Mouse (Mus musculus) frontal cortex, postnatal 14 days (tissue): ENCODE measurements around the gene Rpl27a.
A peak's percentile ranks its signal among the peaks of the same experiment; 100 is the strongest.

ENCODE experiments used
- DNase-seq, 2 experiments: peaks; one replicate each; pipeline ENCODE4 v3.0.0; 2022; ENCODE audit warnings: low spot score in 2 of 2

Gene Rpl27a

GRCm38 (mm10) chr7:109518838-109519696 is at the start of gene Rpl27a:
Rpl27a (plus strand) TSS chr7:109519147.
- peak; percentile 97 for DNase-seq

GRCm38 (mm10) chr7:109470700-109471099 is 48.2 kb upstream of the Rpl27a start:
- DNase-seq, result no peak

DNA sequence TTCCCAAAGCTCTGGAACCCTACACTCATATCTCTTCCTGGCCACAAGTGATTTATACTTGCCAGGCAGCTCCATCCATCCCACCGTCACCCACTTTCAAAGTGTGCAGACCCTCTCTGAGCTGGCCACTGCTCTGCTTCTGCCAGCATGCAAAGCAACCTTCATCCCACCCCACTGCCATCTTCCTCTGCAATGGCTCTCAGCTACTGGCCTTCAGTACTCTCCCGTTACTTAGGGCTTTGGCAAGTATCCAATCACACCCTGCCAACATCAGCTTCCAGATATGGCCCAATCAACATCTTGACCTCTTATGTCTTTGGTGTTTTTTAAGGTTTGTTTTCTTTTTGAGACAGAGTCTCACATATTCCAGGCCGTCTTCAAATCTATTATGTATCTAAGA is 41.0 kb upstream of the Rpl27a start:
- no peak for DNase-seq

DNA sequence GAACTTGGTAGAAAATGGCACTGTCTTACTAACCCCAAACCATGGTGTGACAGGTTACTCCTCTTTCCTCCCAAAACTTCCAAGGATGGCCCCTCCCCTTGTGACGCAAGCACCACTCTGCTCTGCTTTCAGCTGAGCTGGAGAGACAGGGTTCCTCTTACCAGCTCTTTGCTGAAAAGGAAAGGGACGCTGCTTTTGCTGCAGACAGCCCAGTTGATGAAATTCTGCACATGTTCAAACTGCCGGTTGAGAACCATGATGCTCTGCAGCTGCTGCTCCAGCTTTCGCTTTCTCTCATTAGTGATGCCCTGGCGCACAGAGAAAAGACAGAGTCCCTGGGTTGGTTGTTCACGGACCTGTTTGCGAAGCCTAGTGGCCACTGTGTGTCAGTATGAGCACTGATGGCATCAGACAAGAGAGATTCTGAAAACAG is 38.2 kb upstream of the Rpl27a start:
- no peak for DNase-seq

DNA sequence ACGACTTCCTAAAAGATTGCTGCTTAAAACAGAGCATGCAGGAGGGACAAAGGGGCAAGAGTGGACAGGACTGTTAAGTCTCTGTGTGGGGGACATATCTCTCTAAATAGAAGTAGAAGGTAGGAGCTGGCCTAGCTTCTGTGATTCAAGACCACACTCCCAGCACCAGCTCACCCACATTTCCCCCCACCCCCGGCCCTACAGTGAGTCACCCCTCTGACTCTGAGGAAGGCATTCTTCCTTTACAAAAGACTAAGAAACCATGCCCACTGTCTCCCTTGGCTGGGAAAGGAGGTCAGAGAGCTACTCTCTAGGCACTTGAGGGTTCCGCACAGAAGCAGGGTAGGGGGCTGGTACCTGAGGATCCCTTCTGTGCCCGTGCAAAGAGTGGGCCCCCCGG is 34.7 kb upstream of the Rpl27a start:
- no peak for DNase-seq

GRCm38 (mm10) chr7:109492616-109493318 is 26.2 kb upstream of the Rpl27a start:
- no peak for DNase-seq

DNA sequence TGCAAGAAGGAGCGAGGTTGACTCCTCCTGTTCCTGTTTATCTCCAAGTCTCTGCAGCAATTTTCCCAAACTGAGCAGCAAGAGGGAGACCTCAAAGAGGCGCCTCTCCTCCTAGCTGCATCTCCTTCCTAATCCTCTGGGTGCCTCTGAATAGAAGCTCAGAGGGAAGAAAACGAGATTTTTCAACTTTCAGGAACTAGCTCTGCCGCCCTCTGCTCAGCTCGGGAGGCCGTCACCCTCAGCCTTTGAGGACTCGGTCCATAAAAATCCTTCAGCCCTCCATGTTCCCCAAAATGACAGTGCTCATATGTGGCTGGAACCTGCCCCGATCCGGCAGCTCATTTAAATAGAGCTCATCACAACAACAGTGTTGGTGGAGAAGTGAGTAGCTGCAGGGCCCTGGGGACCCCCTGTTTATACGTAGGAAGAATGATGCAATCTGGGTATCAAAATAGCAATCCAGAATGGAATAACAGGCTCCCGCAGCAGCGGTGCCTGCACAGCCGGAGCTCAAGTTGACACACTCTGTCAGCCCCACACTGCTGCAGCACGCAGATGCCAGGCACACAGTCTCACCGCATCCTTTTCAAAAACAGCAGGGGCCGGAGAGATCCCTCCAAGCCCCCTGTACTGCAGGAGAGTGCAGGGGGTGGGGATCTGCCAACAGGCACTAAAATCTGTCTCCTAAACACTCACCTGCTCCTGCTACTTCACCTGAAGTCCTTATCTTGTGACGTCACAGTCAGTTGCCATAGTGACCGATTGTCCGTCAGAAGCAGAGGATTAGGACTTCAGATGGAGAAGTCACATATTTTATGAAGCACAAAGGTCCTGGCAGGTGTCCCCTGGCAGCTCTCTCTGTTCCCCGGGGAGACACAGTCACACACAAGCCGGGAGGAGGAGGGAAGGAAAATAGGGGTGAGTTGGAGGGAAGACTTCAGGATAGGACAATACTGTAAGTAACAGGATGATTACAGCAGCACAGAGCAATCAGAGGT is 25.3 kb upstream of the Rpl27a start:
- DNase-seq, result peak; percentile 23 to 27

GRCm38 (mm10) chr7:109497507-109497906 is 21.4 kb upstream of the Rpl27a start:
- no peak for DNase-seq

DNA sequence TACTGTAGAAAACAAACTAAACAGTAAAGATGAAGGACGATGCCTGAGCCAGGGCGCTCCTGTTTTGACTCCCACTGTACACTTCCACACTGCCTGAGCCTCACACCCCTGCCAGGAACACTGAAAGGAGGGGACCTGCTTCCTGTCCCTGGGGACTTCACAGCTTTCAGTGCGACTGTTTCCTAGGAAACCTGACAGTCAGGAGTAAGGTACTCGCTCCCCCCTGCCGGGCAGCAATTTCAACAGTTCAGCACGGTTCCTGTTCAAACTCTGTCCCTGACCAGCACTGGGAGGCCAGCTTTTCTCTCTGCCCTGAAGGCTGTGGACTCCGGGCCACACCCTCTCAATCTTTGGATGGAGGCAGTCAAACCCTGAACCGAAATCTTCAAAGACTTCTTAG is 11.8 kb upstream of the Rpl27a start:
- no peak for DNase-seq

DNA sequence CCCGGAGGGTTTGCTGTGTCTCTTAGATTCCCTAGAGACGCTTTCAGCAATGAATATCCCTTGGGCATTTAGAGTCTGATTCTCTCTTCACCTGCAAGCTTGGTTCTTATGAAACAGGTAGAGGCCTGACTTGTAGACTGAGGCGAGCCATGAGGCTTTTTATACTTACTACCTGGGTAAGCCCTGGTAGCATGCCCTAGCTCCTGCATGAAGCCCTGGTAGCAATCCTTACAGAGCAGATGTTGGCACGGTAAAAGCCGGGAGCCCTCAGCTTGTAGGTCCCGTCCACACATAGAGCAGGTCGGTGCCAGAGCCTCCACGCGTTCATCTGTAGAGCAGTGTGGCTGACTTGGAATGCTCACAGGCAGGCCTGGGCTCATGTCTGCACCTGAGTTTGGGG is 11.4 kb upstream of the Rpl27a start:
- no peak for DNase-seq

DNA sequence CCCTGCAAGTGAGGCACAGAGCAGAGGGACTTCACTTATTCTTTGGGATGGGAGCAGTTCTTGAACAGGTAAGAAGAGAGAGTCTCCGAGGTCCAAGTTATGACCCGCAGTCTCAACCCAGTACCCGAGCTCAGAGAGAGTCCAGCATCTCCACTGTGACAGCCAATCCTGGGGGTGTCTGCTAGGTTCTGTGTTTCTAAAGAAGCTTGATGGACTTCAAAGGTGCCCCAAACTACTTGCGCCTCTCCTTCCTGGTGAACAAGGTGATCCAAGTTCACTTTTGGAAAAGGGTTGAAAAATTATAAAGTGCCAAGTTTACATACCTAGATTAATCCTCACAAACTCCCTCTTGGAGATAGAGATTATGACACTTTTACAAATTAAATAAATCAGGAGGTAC is 10.9 kb upstream of the Rpl27a start, which contains the start of gene Trim66:
Trim66 (minus strand) TSS at position 101 of the 400 bp plus-strand sequence.
- no peak for DNase-seq

DNA sequence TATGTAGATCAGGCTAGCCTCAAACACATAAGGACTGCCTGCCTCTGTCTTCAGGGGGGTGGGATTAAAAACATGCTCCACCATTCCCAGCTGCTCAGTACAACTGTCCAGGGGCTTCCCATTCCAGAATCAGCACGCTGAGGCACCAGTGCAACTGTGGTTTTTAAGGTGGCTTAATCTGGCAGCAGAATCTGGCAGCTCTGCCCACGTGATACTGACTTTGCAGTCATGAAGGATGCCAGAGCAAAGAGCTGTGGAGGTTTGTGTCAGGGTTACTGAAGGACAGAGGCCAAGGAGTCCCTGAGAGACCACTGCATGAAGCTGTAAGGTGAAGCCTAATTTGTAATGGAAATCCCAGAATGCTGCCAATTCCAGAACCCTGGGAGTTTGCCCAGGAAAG is 8.1 kb upstream of the Rpl27a start:
- no peak for DNase-seq

GRCm38 (mm10) chr7:109511838-109512237 is 7.1 kb upstream of the Rpl27a start:
- no peak for DNase-seq

GRCm38 (mm10) chr7:109516500-109516899 is 2.4 kb upstream of the Rpl27a start:
- DNase-seq, result no peak

DNA sequence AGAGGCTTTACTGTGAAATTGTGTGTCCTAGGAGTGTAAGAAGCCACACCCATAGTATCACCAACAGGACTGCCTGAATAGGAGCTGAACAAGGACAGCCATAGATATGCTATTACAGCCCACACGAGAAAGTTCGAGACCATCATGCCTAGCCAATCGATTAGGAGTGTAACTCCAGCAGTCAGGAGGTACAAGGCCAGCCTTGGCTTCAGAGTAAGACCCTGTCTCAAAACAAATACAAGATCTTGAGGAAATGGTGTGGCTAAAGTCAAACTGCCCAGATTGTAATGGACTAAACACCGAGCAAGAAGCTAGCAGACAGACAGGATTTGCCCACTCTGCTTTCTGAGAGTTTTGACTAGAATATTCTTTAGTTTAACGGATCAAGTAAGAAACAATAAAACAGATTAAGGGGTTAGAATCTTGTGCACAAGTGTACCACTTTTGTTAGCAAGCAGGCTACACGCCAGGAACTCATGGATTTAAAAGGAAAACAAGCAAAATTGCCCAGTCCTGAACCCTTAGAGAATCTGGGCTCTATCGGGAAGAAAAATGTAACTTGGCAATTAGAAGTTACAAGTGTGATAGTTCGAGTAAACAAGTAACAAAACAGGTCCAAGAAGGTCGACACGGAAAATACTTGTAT is 788 bp upstream of the Rpl27a start:
- no peak for DNase-seq

DNA sequence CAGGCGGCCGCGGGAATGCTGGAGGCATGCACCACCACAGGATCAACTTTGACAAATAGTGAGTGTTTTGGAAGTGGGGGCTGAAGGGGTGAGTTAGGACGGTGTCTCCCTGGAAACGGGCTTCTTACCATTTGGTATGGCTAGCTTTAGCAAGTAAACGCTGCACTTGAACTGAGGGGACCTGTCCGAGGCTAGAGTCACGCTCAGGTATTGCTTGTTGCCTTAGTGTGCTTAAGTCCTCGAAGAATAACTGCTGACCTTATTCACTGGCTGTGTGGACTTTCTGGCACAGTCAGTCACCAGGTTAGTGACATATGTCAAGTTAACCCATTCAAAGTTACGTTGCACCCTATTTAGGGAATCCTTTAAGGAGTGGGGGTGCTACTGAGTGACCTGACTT is 989 bp downstream of the Rpl27a start:
- no peak for DNase-seq

DNA sequence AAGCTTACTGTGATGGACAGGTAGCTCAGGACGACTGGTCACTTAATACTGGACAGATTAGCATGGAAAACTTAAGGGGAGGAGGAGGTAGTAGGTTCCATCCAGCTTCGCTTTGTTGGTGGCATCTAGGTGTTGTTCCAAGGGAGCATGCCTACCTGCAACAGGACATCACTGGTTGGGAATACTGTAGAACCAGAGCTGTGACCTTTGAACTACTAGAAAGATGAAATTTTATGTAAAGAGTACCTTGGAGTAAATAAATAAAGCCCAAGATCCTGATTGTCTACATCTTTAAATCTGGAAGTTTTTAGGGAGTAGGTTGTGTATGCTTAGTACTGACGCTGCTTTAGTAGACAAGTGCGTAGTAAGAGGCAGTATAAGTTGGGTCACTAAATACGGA is 3.1 kb downstream of the Rpl27a start:
- no peak for DNase-seq

GRCm38 (mm10) chr7:109523304-109523703 is 4.4 kb downstream of the Rpl27a start:
- no peak for DNase-seq

GRCm38 (mm10) chr7:109523741-109524441 is 4.9 kb downstream of the Rpl27a start:
- no peak for DNase-seq

DNA sequence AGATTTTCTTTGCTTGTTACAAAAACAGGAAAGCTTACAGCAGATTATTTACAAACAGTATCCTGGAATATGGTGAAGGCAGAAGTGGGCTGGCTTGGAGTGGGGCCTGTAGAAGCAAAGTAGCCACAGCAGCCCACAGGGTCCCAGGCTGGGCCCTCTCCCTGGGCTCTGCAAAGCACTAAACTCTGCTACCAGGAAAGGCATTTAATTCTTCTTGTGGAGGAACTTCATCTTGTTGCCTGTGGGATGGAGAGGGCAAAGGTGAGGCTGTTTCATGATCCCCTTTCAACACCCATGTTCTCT is 5.4 kb downstream of the Rpl27a start:
- DNase-seq, result no peak

DNA sequence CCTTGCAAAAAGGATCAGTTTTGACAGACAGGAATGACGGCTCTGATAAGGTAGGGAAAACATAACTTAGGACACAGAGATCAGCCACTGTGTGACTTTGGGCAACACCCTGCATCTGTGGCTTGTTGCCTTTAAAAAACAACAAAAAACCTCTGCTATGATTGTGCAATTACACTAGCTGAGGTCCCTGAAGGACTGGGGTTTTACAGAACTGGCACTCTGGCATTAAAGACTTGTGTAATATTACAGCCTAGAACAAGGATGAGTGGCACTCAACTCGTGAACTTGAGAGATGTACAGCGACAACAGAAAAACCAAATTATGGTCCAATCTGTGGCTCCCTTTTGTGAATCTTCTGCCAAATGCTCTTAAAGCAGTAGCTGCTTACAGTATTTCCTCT is 5.8 kb downstream of the Rpl27a start:
- no peak for DNase-seq
